Mouse (Mus musculus) heart, embryonic 14.5 days (tissue): ENCODE results near the gene Cfdp1. TPM values are rescaled to one million over a fixed set of nuclear protein-coding genes. Genes with fewer than 3 reads are reported as not detected.

Source experiments
- ATAC-seq: fragments of 200-750 bp; cut with Nextera tagmentation; 2 replicates; pipeline ENCODE4 v1.8.0; 2017; ENCODE audit warnings: low read depth, moderate TSS enrichment; ENCODE audit not compliant: insufficient number of reproducible peaks, insufficient read depth, low FRiP score
- H3K27ac ChIP-seq, 2 experiments: fragments of 200-500 bp in 1 of 2; fragments of 300-500 bp in 1 of 2; sonication (generic) in 1 of 2; replicated peaks in 1 of 2; 2 replicates each; pipeline ENCODE4 v1.5.1; 2012 to 2014; ENCODE audit warnings: low read depth in 2 of 2, low read length in 2 of 2, control low read depth in 1 of 2, mild to moderate bottlenecking in 1 of 2, mixed read lengths in 1 of 2; ENCODE audit not compliant: control insufficient read depth in 1 of 2, insufficient read depth in 1 of 2
- H3K27me3 ChIP-seq: fragments of 300-500 bp; sonication (generic); 2 replicates; pipeline ENCODE4 v1.6.1; 2014; ENCODE audit warnings: mild to moderate bottlenecking, low read length, control low read depth; ENCODE audit not compliant: control insufficient read depth, insufficient read depth
- H3K36me3 ChIP-seq: fragments of 300-500 bp; sonication (generic); 2 replicates; pipeline ENCODE4 v1.6.1; 2014; ENCODE audit warnings: mild to moderate bottlenecking, control low read depth, low read length, mixed read lengths; ENCODE audit not compliant: control insufficient read depth, insufficient read depth
- H3K4me1 ChIP-seq, 2 experiments: fragments of 200-500 bp in 1 of 2; fragments of 300-500 bp in 1 of 2; sonication (generic) in 1 of 2; 2 replicates each; pipeline ENCODE4 v1.6.1; 2012 to 2014; ENCODE audit warnings: low read length in 2 of 2, control low read depth in 1 of 2, mixed read lengths in 1 of 2; ENCODE audit not compliant: control insufficient read depth in 2 of 2, insufficient read depth in 2 of 2
- H3K4me2 ChIP-seq: fragments of 300-500 bp; sonication (generic); 2 replicates; pipeline ENCODE4 v1.6.1; 2014; ENCODE audit warnings: mild to moderate bottlenecking, low read length
- H3K4me3 ChIP-seq, 2 experiments: fragments of 200-500 bp in 1 of 2; fragments of 300-500 bp in 1 of 2; sonication (generic) in 1 of 2; 2 replicates each; pipeline ENCODE4 v1.5.1; 2012 to 2014; ENCODE audit warnings: low read length in 2 of 2, mild to moderate bottlenecking in 2 of 2, control low read depth in 1 of 2, low read depth in 1 of 2, moderate library complexity in 1 of 2; ENCODE audit not compliant: control insufficient read depth in 1 of 2, insufficient read depth in 1 of 2
- H3K9ac ChIP-seq: fragments of 300-500 bp; sonication (generic); 2 replicates; pipeline ENCODE4 v1.6.1; 2014; ENCODE audit warnings: mild to moderate bottlenecking, low read length
- H3K9me3 ChIP-seq: fragments of 300-500 bp; sonication (generic); 2 replicates; pipeline ENCODE4 v1.6.1; 2016; ENCODE audit warnings: low read length, control low read depth; ENCODE audit not compliant: control insufficient read depth
- WGBS: fragments of 180-500 bp; shearing (Covaris S2); extraction: QIAGEN DNeasy Blood & Tissue Kit; methylation state at CpG from one replicate; pipeline ENCODE4 v1.1.7; 2014; 5-methylcytosine and 5-hydroxymethylcytosine counted together
- polyA plus RNA-seq: library from polyadenylated mRNA; unstranded; fragments of >200 nt; fragmentation: Nextera tagmentation; extraction: Ambion mirVana; gene quantifications from 2 replicates; pipeline ENCODE4 v1.2.1, GENCODE M21; 2014

The Cfdp1 gene
- polyA plus RNA-seq, 1 experiment from 2014 or later, result 110 TPM

- peak overlapping the region; percentile 46 for H3K4me2 ChIP-seq
- H3K27ac ChIP-seq, result peak overlapping the region; percentile 93 to 97
- peaks cover 4% of the 10 kb centered on the region; the same call in 1 of the 2 replicates for H3K36me3 ChIP-seq
- no peaks in the 10 kb centered on the region for H3K27me3 ChIP-seq
- peak; percentile 75 for ATAC-seq
- H3K4me1 ChIP-seq, result peaks cover 52 to 73% of the 10 kb centered on the region in 2 experiments
- H3K9ac ChIP-seq, result peak overlapping the region; percentile 58
- no peak overlapping the region for H3K4me3 ChIP-seq
- WGBS, result 16% methylated on average over 7 of the region's 7 CpGs
- no peaks in the 10 kb centered on the region for H3K9me3 ChIP-seq
Measured at GRCm38 (mm10) chr8:111726102-111726900, 127.8 kb downstream of the Cfdp1 start.

- H3K27ac ChIP-seq, result peak overlapping the region; percentile 19 to 24; a peak in 3 of 4 replicates
- no peak overlapping the region for H3K4me3 ChIP-seq
- WGBS, result 80% methylated on average over 6 of the region's 6 CpGs
- no peak overlapping the region for H3K4me2 ChIP-seq
- H3K36me3 ChIP-seq, result peaks cover 14% of the 10 kb centered on the region
- no peak overlapping the region for H3K9ac ChIP-seq
- no peak for ATAC-seq
- H3K9me3 ChIP-seq, result no peaks in the 10 kb centered on the region
- no peaks in the 10 kb centered on the region for H3K27me3 ChIP-seq
- H3K4me1 ChIP-seq, result peaks cover 48 to 72% of the 10 kb centered on the region in 2 experiments
Measured at GRCm38 (mm10) chr8:111725341-111725740, 128.8 kb downstream of the Cfdp1 start.

DNA sequence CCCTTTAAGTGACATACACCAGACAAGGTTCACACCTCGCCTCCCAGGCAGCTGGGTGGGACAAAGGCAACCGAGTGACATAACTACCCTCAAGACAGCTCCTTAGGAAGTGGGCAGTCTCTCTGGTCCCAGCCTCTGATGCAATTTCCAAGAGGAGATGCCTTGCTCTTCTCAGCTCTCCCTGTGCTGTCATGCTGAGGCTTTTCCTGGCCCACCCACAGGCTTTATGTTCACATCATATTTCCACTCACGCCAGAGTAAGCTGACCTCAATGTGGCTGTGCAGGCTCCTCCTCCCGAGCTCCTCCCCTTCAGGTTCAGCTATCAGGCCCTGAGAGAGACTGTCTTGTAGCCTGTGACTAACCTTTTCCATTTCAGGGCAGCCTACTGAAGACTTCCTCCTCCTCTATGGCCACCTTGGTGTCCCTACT, 134.0 kb downstream of the Cfdp1 start:
- H3K4me1 ChIP-seq, result peaks cover 46 to 67% of the 10 kb centered on the region in 2 experiments
- no peak overlapping the region for H3K4me2 ChIP-seq
- no peaks in the 10 kb centered on the region for H3K27me3 ChIP-seq
- WGBS, result 42% methylated on average over 4 of the region's 4 CpGs
- no peak overlapping the region; the same call in 1 of the 2 replicates for H3K9ac ChIP-seq
- no peaks in the 10 kb centered on the region for H3K9me3 ChIP-seq
- H3K4me3 ChIP-seq, result no peak overlapping the region
- peak overlapping the region; percentile 12 to 50; a peak in 2 of 4 replicates for H3K27ac ChIP-seq
- no peak for ATAC-seq
- H3K36me3 ChIP-seq, result peaks cover 37% of the 10 kb centered on the region

DNA sequence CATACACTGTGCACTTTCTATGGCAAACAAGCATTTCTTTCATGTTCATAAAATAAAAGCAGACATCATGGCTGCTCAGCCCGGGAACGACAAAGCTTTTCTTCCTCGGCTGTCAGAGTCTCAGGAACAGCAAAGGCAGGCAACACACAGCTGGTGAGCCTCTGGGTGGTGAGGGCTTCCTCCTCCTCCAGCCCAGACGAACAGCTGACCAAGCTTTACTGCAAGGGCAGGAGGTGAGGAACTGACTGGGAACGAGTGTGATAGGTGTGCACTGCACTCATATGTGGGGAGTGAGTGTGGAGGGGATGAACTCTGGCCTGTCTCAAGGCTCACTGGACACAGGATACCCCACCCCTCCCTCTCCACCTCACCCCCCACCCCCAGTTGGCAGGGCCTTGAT, 135.2 kb downstream of the Cfdp1 start:
- H3K9ac ChIP-seq, result no peak overlapping the region
- H3K4me2 ChIP-seq, result no peak overlapping the region
- H3K9me3 ChIP-seq, result no peaks in the 10 kb centered on the region
- H3K4me3 ChIP-seq, result no peak overlapping the region
- peaks cover 49% of the 10 kb centered on the region for H3K36me3 ChIP-seq
- H3K27ac ChIP-seq, result peak overlapping the region in 1 of 2 experiments; percentile 59; a peak in 1 of 4 replicates
- no peaks in the 10 kb centered on the region for H3K27me3 ChIP-seq
- peaks cover 40 to 55% of the 10 kb centered on the region in 2 experiments for H3K4me1 ChIP-seq
- ATAC-seq, result no peak
- WGBS, result 55% methylated on average over 5 of the region's 5 CpGs

Other genes with a start within 250 kb of the Cfdp1 start
- gene Ldhd, start 223.9 kb downstream of the Cfdp1 start, polyA plus RNA-seq, result 0.74 and 0.85 TPM in 2 replicates
- 14.6 and 17.5 TPM in 2 replicates for gene Zfp1, start 210.9 kb downstream of the Cfdp1 start, polyA plus RNA-seq
- not detected in 2 replicates for gene Ctrb1, start 163.3 kb downstream of the Cfdp1 start, polyA plus RNA-seq
- gene Bcar1, start 110.5 kb downstream of the Cfdp1 start, polyA plus RNA-seq, result 49.5 and 50.8 TPM in 2 replicates
- gene Tmem170, start 22.5 kb upstream of the Cfdp1 start, polyA plus RNA-seq, result 4.3 and 4.5 TPM in 2 replicates
- 0.12 TPM in 1 of 2 replicates, not detected in the other for gene Chst5, start 56.2 kb upstream of the Cfdp1 start, polyA plus RNA-seq
- 4.1 and 4.3 TPM in 2 replicates for gene Tmem231, start 79.6 kb upstream of the Cfdp1 start, polyA plus RNA-seq
- 208 and 213 TPM in 2 replicates for gene Gabarapl2, start 86.4 kb upstream of the Cfdp1 start, polyA plus RNA-seq
- 5.2 and 5.6 TPM in 2 replicates for gene Adat1, start 138.0 kb upstream of the Cfdp1 start, polyA plus RNA-seq
- gene Kars, start 157.0 kb upstream of the Cfdp1 start, polyA plus RNA-seq, result 131 and 142 TPM in 2 replicates
- 18.8 and 19.8 TPM in 2 replicates for gene Terf2ip, start 157.1 kb upstream of the Cfdp1 start, polyA plus RNA-seq
- gene Gm6793, start 160.7 kb upstream of the Cfdp1 start, polyA plus RNA-seq, result 0.50 and 0.59 TPM in 2 replicates